In the genomic region with DNA sequence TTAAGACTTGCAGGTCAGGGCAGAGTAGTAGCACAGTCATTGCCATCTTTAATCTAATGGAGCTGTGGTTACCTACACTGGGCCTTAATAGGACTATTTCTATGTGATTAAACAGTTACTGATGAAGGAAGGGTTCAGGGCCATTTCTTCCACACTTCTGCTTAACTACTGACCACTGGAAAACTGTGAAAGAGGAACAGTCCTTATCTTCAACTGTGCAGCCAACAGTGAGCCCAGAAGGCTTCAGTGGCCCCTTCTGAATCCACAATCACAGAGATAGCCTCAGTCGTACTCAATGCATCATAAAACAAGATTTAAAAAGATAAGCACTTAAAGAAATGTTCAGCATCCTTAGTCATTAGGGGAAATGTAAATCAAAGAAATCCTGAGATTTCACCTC, we compare ENCODE assay signal across 12 mouse cellular contexts.
"Had no signal": no experiment of that assay in that cellular context is flagged by ENCODE, and none has a peak within 500 bp of the region (broad histone marks: within the 10 kb centered on the region; RNA-seq: fewer than 3 reads in every experiment).

No protein-coding gene starts in this region.

- DNase-seq: retina, postnatal 1 day; right cerebral cortex, adult 18-20 months; right cerebral cortex, postnatal 14 days; right cerebral cortex, postnatal 25 days; right cerebral cortex, postnatal 4 days; spleen, adult 18-20 months; thymus, adult 18-20 months; thymus, adult 2 months; thymus, postnatal 14 days; thymus, postnatal 25 days; thymus, postnatal 36 days; thymus, postnatal 4 days had no signal
